Mouse (Mus musculus): Measurements from ENCODE around the gene Pnpla1. TPM values are rescaled to one million over a fixed set of nuclear protein-coding genes. Genes with fewer than 3 reads are reported as not detected.
A peak's percentile ranks its signal among the peaks of the same experiment; 100 is the strongest.

Gene Pnpla1
- polyA plus RNA-seq, 1 experiment from 2014 or later: 1.8 TPM

- WGBS: 61% methylated on average over 19 of the region's 19 CpGs
- no peak for DNase-seq (ENCODE audit: low spot score)
- ATAC-seq (ENCODE audit: low read depth): no peak
- H3K4me2 ChIP-seq (ENCODE audit: low read depth, low read length): no peak overlapping the region
- H3K9me3 ChIP-seq (ENCODE audit: control insufficient read depth, low read length): no peaks in the 10 kb centered on the region
- no peak overlapping the region for H3K4me3 ChIP-seq (ENCODE audit: low read depth, low read length)
- H3K9ac ChIP-seq (ENCODE audit: low read depth, low read length): no peak overlapping the region
- H3K36me3 ChIP-seq (ENCODE audit: control insufficient read depth, insufficient read depth, low read length): no peaks in the 10 kb centered on the region
- H3K4me1 ChIP-seq (ENCODE audit: control insufficient read depth, insufficient read depth, low read length): no peaks in the 10 kb centered on the region; the same call in 1 of the 2 replicates
- H3K27ac ChIP-seq (replicated peaks; ENCODE audit: low read depth, low read length): no peak overlapping the region
- H3K27me3 ChIP-seq (replicated peaks; ENCODE audit: control insufficient read depth, insufficient read depth, low read length): no peaks in the 10 kb centered on the region
These were observed 41.2 kb downstream of the Pnpla1 start for GRCm38 (mm10) chr17:28899427-28899826.

- ATAC-seq (ENCODE audit: low read depth) (no peak), DNase-seq (ENCODE audit: low spot score) (no peak)
- Histone ChIP-seq H3K9me3 (ENCODE audit: control insufficient read depth, low read length) (no peaks in the 10 kb centered on the region), H3K36me3 (ENCODE audit: control insufficient read depth, insufficient read depth, low read length) (no peaks in the 10 kb centered on the region), H3K4me1 (ENCODE audit: control insufficient read depth, insufficient read depth, low read length) (no peaks in the 10 kb centered on the region; the same call in 1 of the 2 replicates), H3K4me2 (ENCODE audit: low read depth, low read length) (no peak overlapping the region), H3K4me3 (ENCODE audit: low read depth, low read length) (no peak overlapping the region), H3K27ac (replicated peaks; ENCODE audit: low read depth, low read length) (no peak overlapping the region), H3K27me3 (replicated peaks; ENCODE audit: control insufficient read depth, insufficient read depth, low read length) (no peaks in the 10 kb centered on the region), H3K9ac (ENCODE audit: low read depth, low read length) (no peak overlapping the region)
- WGBS: 80% methylated on average over 4 of the region's 4 CpGs
These were observed 43.3 kb downstream of the Pnpla1 start for GRCm38 (mm10) chr17:28901559-28901958.

- peak; percentile 28 for DNase-seq (ENCODE audit: low spot score)
- 25% methylated on average over 21 of the region's 23 CpGs for WGBS
- Histone ChIP-seq H3K27me3 (replicated peaks; ENCODE audit: control insufficient read depth, insufficient read depth, low read length) (peaks cover 3% of the 10 kb centered on the region; the same call in 1 of the 2 replicates), H3K4me2 (ENCODE audit: low read depth, low read length) (no peak overlapping the region), H3K9me3 (ENCODE audit: control insufficient read depth, low read length) (no peaks in the 10 kb centered on the region), H3K9ac (ENCODE audit: low read depth, low read length) (no peak overlapping the region), H3K36me3 (ENCODE audit: control insufficient read depth, insufficient read depth, low read length) (no peaks in the 10 kb centered on the region), H3K27ac (replicated peaks; ENCODE audit: low read depth, low read length) (no peak overlapping the region), H3K4me3 (ENCODE audit: low read depth, low read length) (no peak overlapping the region), H3K4me1 (ENCODE audit: control insufficient read depth, insufficient read depth, low read length) (no peaks in the 10 kb centered on the region; the same call in 1 of the 2 replicates)
- ATAC-seq (ENCODE audit: low read depth): no peak
These were observed 46.5 kb downstream of the Pnpla1 start for GRCm38 (mm10) chr17:28904546-28905376.

GRCm38 (mm10) chr17:28905377-28905916 is 47.2 kb downstream of the Pnpla1 start:
- Histone ChIP-seq H3K4me2 (ENCODE audit: low read depth, low read length) (no peak overlapping the region), H3K9me3 (ENCODE audit: control insufficient read depth, low read length) (no peaks in the 10 kb centered on the region), H3K4me1 (ENCODE audit: control insufficient read depth, insufficient read depth, low read length) (no peaks in the 10 kb centered on the region; the same call in 1 of the 2 replicates), H3K36me3 (ENCODE audit: control insufficient read depth, insufficient read depth, low read length) (no peaks in the 10 kb centered on the region), H3K4me3 (ENCODE audit: low read depth, low read length) (no peak overlapping the region), H3K9ac (ENCODE audit: low read depth, low read length) (no peak overlapping the region), H3K27ac (replicated peaks; ENCODE audit: low read depth, low read length) (no peak overlapping the region), H3K27me3 (replicated peaks; ENCODE audit: control insufficient read depth, insufficient read depth, low read length) (peaks cover 7% of the 10 kb centered on the region; the same call in 1 of the 2 replicates)
- 72% methylated on average over 13 of the region's 13 CpGs for WGBS
- ATAC-seq (ENCODE audit: low read depth) (no peak), DNase-seq (ENCODE audit: low spot score) (no peak)

- 77% methylated on average over 7 of the region's 7 CpGs for WGBS
These were observed 49.7 kb downstream of the Pnpla1 start for GRCm38 (mm10) chr17:28907959-28908358.

GRCm38 (mm10) chr17:28909252-28909941 is 51.2 kb downstream of the Pnpla1 start:
- 3% methylated on average over 25 of the region's 29 CpGs for WGBS
- peak overlapping the region; percentile 33 for H3K4me3 ChIP-seq (ENCODE audit: low read depth, low read length)
- peaks cover 7% of the 10 kb centered on the region; the same call in 1 of the 2 replicates for H3K27me3 ChIP-seq (replicated peaks; ENCODE audit: control insufficient read depth, insufficient read depth, low read length)
- no peak overlapping the region for H3K27ac ChIP-seq (replicated peaks; ENCODE audit: low read depth, low read length)
- DNase-seq (ENCODE audit: low spot score) (peak; percentile 67), ATAC-seq (ENCODE audit: low read depth) (peak; percentile 41; the same call in 1 of the 2 replicates)
- peak overlapping the region; percentile 60 for H3K9ac ChIP-seq (ENCODE audit: low read depth, low read length)
- H3K4me1 ChIP-seq (ENCODE audit: control insufficient read depth, insufficient read depth, low read length): no peaks in the 10 kb centered on the region; the same call in 1 of the 2 replicates
- H3K9me3 ChIP-seq (ENCODE audit: control insufficient read depth, low read length): no peaks in the 10 kb centered on the region
- H3K4me2 ChIP-seq (ENCODE audit: low read depth, low read length): peak overlapping the region; percentile 63
- H3K36me3 ChIP-seq (ENCODE audit: control insufficient read depth, insufficient read depth, low read length): no peaks in the 10 kb centered on the region

More at GRCm38 (mm10) chr17:28907959-28908358, 49.7 kb downstream of the Pnpla1 start:
- no peaks in the 10 kb centered on the region; the same call in 1 of the 2 replicates for H3K4me1 ChIP-seq (ENCODE audit: control insufficient read depth, insufficient read depth, low read length)
- H3K27ac ChIP-seq (replicated peaks; ENCODE audit: low read depth, low read length): no peak overlapping the region
- H3K4me2 ChIP-seq (ENCODE audit: low read depth, low read length): no peak overlapping the region
- H3K27me3 ChIP-seq (replicated peaks; ENCODE audit: control insufficient read depth, insufficient read depth, low read length): peaks cover 7% of the 10 kb centered on the region; the same call in 1 of the 2 replicates
- no peak for ATAC-seq (ENCODE audit: low read depth)
- no peaks in the 10 kb centered on the region for H3K9me3 ChIP-seq (ENCODE audit: control insufficient read depth, low read length)
- peak; percentile 25 for DNase-seq (ENCODE audit: low spot score)
- no peaks in the 10 kb centered on the region for H3K36me3 ChIP-seq (ENCODE audit: control insufficient read depth, insufficient read depth, low read length)
- no peak overlapping the region for H3K9ac ChIP-seq (ENCODE audit: low read depth, low read length)
- no peak overlapping the region for H3K4me3 ChIP-seq (ENCODE audit: low read depth, low read length)

GRCm38 (mm10) chr17:28910139-28910538 is 51.9 kb downstream of the Pnpla1 start:
- no peak overlapping the region for H3K4me3 ChIP-seq (ENCODE audit: low read depth, low read length)
- no peaks in the 10 kb centered on the region for H3K4me1 ChIP-seq (ENCODE audit: control insufficient read depth, insufficient read depth, low read length)
- no peak overlapping the region for H3K9ac ChIP-seq (ENCODE audit: low read depth, low read length)
- 25% methylated on average over 7 of the region's 7 CpGs for WGBS
- DNase-seq (ENCODE audit: low spot score) (no peak), ATAC-seq (ENCODE audit: low read depth) (no peak)
- no peak overlapping the region for H3K4me2 ChIP-seq (ENCODE audit: low read depth, low read length)
- H3K27me3 ChIP-seq (replicated peaks; ENCODE audit: control insufficient read depth, insufficient read depth, low read length): peaks cover 7% of the 10 kb centered on the region; the same call in 1 of the 2 replicates
- H3K9me3 ChIP-seq (ENCODE audit: control insufficient read depth, low read length): no peaks in the 10 kb centered on the region
- no peak overlapping the region for H3K27ac ChIP-seq (replicated peaks; ENCODE audit: low read depth, low read length)
- H3K36me3 ChIP-seq (ENCODE audit: control insufficient read depth, insufficient read depth, low read length): no peaks in the 10 kb centered on the region

- WGBS: 80% methylated on average over 5 of the region's 5 CpGs
- Histone ChIP-seq H3K27me3 (replicated peaks; ENCODE audit: control insufficient read depth, insufficient read depth, low read length) (peaks cover 4% of the 10 kb centered on the region; the same call in 1 of the 2 replicates), H3K9ac (ENCODE audit: low read depth, low read length) (no peak overlapping the region), H3K4me2 (ENCODE audit: low read depth, low read length) (no peak overlapping the region), H3K4me3 (ENCODE audit: low read depth, low read length) (no peak overlapping the region), H3K4me1 (ENCODE audit: control insufficient read depth, insufficient read depth, low read length) (no peaks in the 10 kb centered on the region), H3K36me3 (ENCODE audit: control insufficient read depth, insufficient read depth, low read length) (no peaks in the 10 kb centered on the region), H3K27ac (replicated peaks; ENCODE audit: low read depth, low read length) (no peak overlapping the region), H3K9me3 (ENCODE audit: control insufficient read depth, low read length) (no peaks in the 10 kb centered on the region)
- ATAC-seq (ENCODE audit: low read depth) (no peak), DNase-seq (ENCODE audit: low spot score) (no peak)
These were observed 55.0 kb downstream of the Pnpla1 start for GRCm38 (mm10) chr17:28913200-28913599.

All from embryonic facial prominence, embryonic 14.5 days (tissue).